Mouse (Mus musculus) stomach, embryonic 16.5 days (tissue): ENCODE results near the gene Fthl17c. TPM values are rescaled to one million over a fixed set of nuclear protein-coding genes. Genes with fewer than 3 reads are reported as not detected.
"Not testable (repeated sequence)": the region's sequence is repeated elsewhere in the genome, so short reads cannot be mapped to it uniquely, and the experiment has no call there.

Experiments
- ATAC-seq: fragments of 200-750 bp; cut with Nextera tagmentation; 2 replicates; pipeline ENCODE4 v1.8.0; 2017; ENCODE audit warnings: moderate number of reproducible peaks, moderate TSS enrichment; ENCODE audit not compliant: insufficient read depth, low FRiP score
- H3K27ac ChIP-seq: fragments of 300-500 bp; sonication (generic); 2 replicates; pipeline ENCODE4 v1.5.1; 2014; ENCODE audit warnings: low read length
- H3K27me3 ChIP-seq: fragments of 300-500 bp; sonication (generic); 2 replicates; pipeline ENCODE4 v1.6.1; 2014; ENCODE audit warnings: low read length, control low read depth, mixed read lengths; ENCODE audit not compliant: control insufficient read depth, insufficient read depth
- H3K36me3 ChIP-seq: fragments of 300-500 bp; sonication (generic); 2 replicates; pipeline ENCODE4 v1.6.1; 2014; ENCODE audit warnings: low read length; ENCODE audit not compliant: control insufficient read depth, insufficient read depth
- H3K4me1 ChIP-seq: fragments of 300-500 bp; sonication (generic); 2 replicates; pipeline ENCODE4 v1.6.1; 2014; ENCODE audit warnings: low read length, control low read depth, mixed read lengths; ENCODE audit not compliant: control insufficient read depth, insufficient read depth
- H3K4me2 ChIP-seq: fragments of 300-500 bp; sonication (generic); 2 replicates; pipeline ENCODE4 v1.6.1; 2014; ENCODE audit warnings: low read depth, low read length, mixed read lengths
- H3K4me3 ChIP-seq: fragments of 300-500 bp; sonication (generic); replicated peaks from 2 replicates; pipeline ENCODE4 v1.5.1; 2014; ENCODE audit warnings: mild to moderate bottlenecking, low read length
- H3K9ac ChIP-seq: fragments of 300-500 bp; sonication (generic); 2 replicates; pipeline ENCODE4 v1.6.1; 2014; ENCODE audit warnings: low read length
- H3K9me3 ChIP-seq: fragments of 300-500 bp; sonication (generic); replicated peaks from 2 replicates; pipeline ENCODE4 v1.6.1; 2016; ENCODE audit warnings: low read length, control low read depth; ENCODE audit not compliant: control insufficient read depth
- WGBS: fragments of 180-500 bp; shearing (Covaris S2); extraction: QIAGEN DNeasy Blood & Tissue Kit; methylation state at CpG from one replicate; pipeline ENCODE4 v1.1.7; 2014; 5-methylcytosine and 5-hydroxymethylcytosine counted together
- polyA plus RNA-seq: library from polyadenylated mRNA; unstranded; fragments of >200 nt; fragmentation: Nextera tagmentation; extraction: Ambion mirVana; gene quantifications from 2 replicates; pipeline ENCODE4 v1.2.1, GENCODE M21; 2015

The Fthl17c gene
- polyA plus RNA-seq, result not detected in 2 replicates

GRCm38 (mm10) chrX:8976459-8976858, at the start of gene Fthl17c:
Gene Fthl17c (minus strand): TSS chrX:8976559.
- H3K27ac ChIP-seq, H3K27me3 ChIP-seq, H3K9ac ChIP-seq, H3K9me3 ChIP-seq, H3K36me3 ChIP-seq, H3K4me1 ChIP-seq, H3K4me3 ChIP-seq, H3K4me2 ChIP-seq, ATAC-seq: not testable (repeated sequence)
- no CpG with 5 or more reads among the region's 11 CpGs for WGBS

GRCm38 (mm10) chrX:9019481-9019880, 43.1 kb upstream of the Fthl17c start:
- H3K4me3 ChIP-seq, result no peak overlapping the region
- no peak overlapping the region for H3K4me2 ChIP-seq
- no peak for ATAC-seq
- no peaks in the 10 kb centered on the region for H3K4me1 ChIP-seq
- H3K9ac ChIP-seq, result no peak overlapping the region
- H3K36me3 ChIP-seq, result no peaks in the 10 kb centered on the region
- 59% methylated on average over 10 of the region's 10 CpGs for whole genome bisulfite sequencing
- no peak overlapping the region for H3K27ac ChIP-seq
- H3K9me3 ChIP-seq, result no peaks in the 10 kb centered on the region
- H3K27me3 ChIP-seq, result no peaks in the 10 kb centered on the region

GRCm38 (mm10) chrX:9016079-9016478, 39.7 kb upstream of the Fthl17c start:
- Histone ChIP-seq H3K27ac (no peak overlapping the region), H3K4me3 (no peak overlapping the region), H3K36me3 (no peaks in the 10 kb centered on the region), H3K27me3 (no peaks in the 10 kb centered on the region), H3K4me1 (no peaks in the 10 kb centered on the region), H3K9me3 (no peaks in the 10 kb centered on the region), H3K9ac (no peak overlapping the region), H3K4me2 (no peak overlapping the region)
- no peak for ATAC-seq
- WGBS, result 76% methylated on average over 1 of the region's 1 CpGs

- ATAC-seq, H3K4me3 ChIP-seq, H3K9me3 ChIP-seq, H3K36me3 ChIP-seq, H3K4me2 ChIP-seq, H3K27ac ChIP-seq, H3K4me1 ChIP-seq, H3K9ac ChIP-seq, H3K27me3 ChIP-seq: not testable (repeated sequence)
- no CpG with 5 or more reads among the region's 9 CpGs for WGBS
Measured at GRCm38 (mm10) chrX:8986655-8987054, 10.3 kb upstream of the Fthl17c start, which contains the start of gene Fthl17d. Gene Fthl17d (minus strand): TSS chrX:8986755.

- H3K9ac ChIP-seq, ATAC-seq, H3K27me3 ChIP-seq, H3K36me3 ChIP-seq, H3K4me2 ChIP-seq, H3K27ac ChIP-seq, H3K4me1 ChIP-seq, H3K9me3 ChIP-seq, H3K4me3 ChIP-seq: not testable (repeated sequence)
- WGBS, result 42% methylated on average over 4 of the region's 4 CpGs
Measured at GRCm38 (mm10) chrX:8964618-8965017, 11.7 kb downstream of the Fthl17c start.

GRCm38 (mm10) chrX:8962875-8963274, 13.5 kb downstream of the Fthl17c start, which contains the start of gene Fthl17b:
Gene Fthl17b (minus strand): TSS chrX:8962975.
- ATAC-seq, H3K36me3 ChIP-seq: not testable (repeated sequence)
- WGBS, result 96% methylated on average over 3 of the region's 11 CpGs

GRCm38 (mm10) chrX:8948130-8948805, 28.1 kb downstream of the Fthl17c start:
- WGBS, result 23% methylated on average over 6 of the region's 7 CpGs
- ATAC-seq, result not testable (repeated sequence)

More at GRCm38 (mm10) chrX:8962875-8963274, 13.5 kb downstream of the Fthl17c start, which contains the start of gene Fthl17b:
- not testable (repeated sequence) for H3K9ac ChIP-seq, H3K27me3 ChIP-seq, H3K4me2 ChIP-seq, H3K27ac ChIP-seq, H3K4me1 ChIP-seq, H3K9me3 ChIP-seq, H3K4me3 ChIP-seq

GRCm38 (mm10) chrX:8944041-8944440, 32.3 kb downstream of the Fthl17c start:
- Histone ChIP-seq H3K4me2 (no peak overlapping the region), H3K27ac (no peak overlapping the region), H3K36me3 (no peaks in the 10 kb centered on the region), H3K27me3 (no peaks in the 10 kb centered on the region), H3K4me3 (no peak overlapping the region), H3K9ac (no peak overlapping the region), H3K4me1 (no peaks in the 10 kb centered on the region), H3K9me3 (no peaks in the 10 kb centered on the region)
- WGBS, result 71% methylated on average over 8 of the region's 8 CpGs
- ATAC-seq, result peak; percentile 78; the same call in 1 of the 2 replicates

More at GRCm38 (mm10) chrX:8948130-8948805, 28.1 kb downstream of the Fthl17c start:
- not testable (repeated sequence) for H3K36me3 ChIP-seq, H3K4me2 ChIP-seq, H3K4me3 ChIP-seq, H3K27ac ChIP-seq, H3K9me3 ChIP-seq, H3K9ac ChIP-seq, H3K4me1 ChIP-seq, H3K27me3 ChIP-seq

GRCm38 (mm10) chrX:8927308-8927707, 49.1 kb downstream of the Fthl17c start:
- 33% methylated on average over 4 of the region's 4 CpGs for WGBS
- Histone ChIP-seq H3K9me3 (no peaks in the 10 kb centered on the region), H3K27me3 (no peaks in the 10 kb centered on the region), H3K27ac (no peak overlapping the region), H3K4me1 (no peaks in the 10 kb centered on the region), H3K36me3 (no peaks in the 10 kb centered on the region), H3K9ac (no peak overlapping the region), H3K4me3 (no peak overlapping the region), H3K4me2 (no peak overlapping the region)
- no peak for ATAC-seq
